Mouse (Mus musculus) midbrain, postnatal 0 days (tissue): ENCODE data around the gene Klc1. TPM values are rescaled to one million over a fixed set of nuclear protein-coding genes. Genes with fewer than 3 reads are reported as not detected.

Experiments used
- ATAC-seq: fragments of 200-750 bp; cut with Nextera tagmentation; 2 replicates; pipeline ENCODE4 v1.8.0; 2017; ENCODE audit warnings: moderate number of reproducible peaks, mild to moderate bottlenecking, moderate TSS enrichment, moderate library complexity; ENCODE audit not compliant: low FRiP score
- DNase-seq: peaks from one replicate; pipeline ENCODE4 v3.0.0-alpha.2; 2015; ENCODE audit warnings: low spot score
- H3K27ac ChIP-seq: fragments of 300-500 bp; sonication (generic); 2 replicates; pipeline ENCODE4 v1.5.1; 2014; ENCODE audit warnings: low read depth, mild to moderate bottlenecking, low read length, mixed read lengths
- H3K27me3 ChIP-seq: fragments of 300-500 bp; sonication (generic); 2 replicates; pipeline ENCODE4 v1.6.1; 2014; ENCODE audit warnings: low read length, control low read depth, mixed read lengths; ENCODE audit not compliant: insufficient read depth
- H3K36me3 ChIP-seq: fragments of 300-500 bp; sonication (generic); 2 replicates; pipeline ENCODE4 v1.6.1; 2014; ENCODE audit warnings: low read length, control low read depth, mixed read lengths; ENCODE audit not compliant: insufficient read depth
- H3K4me1 ChIP-seq: fragments of 300-500 bp; sonication (generic); 2 replicates; pipeline ENCODE4 v1.6.1; 2014; ENCODE audit warnings: mild to moderate bottlenecking, control low read depth, antibody characterized with exemption, low read length, mixed read lengths; ENCODE audit not compliant: insufficient read depth
- H3K4me2 ChIP-seq: fragments of 300-500 bp; sonication (generic); 2 replicates; pipeline ENCODE4 v1.6.1; 2014; ENCODE audit warnings: low read depth, mild to moderate bottlenecking, low read length, mixed read lengths; ENCODE audit not compliant: poor library complexity, severe bottlenecking
- H3K4me3 ChIP-seq: fragments of 300-500 bp; sonication (generic); 2 replicates; pipeline ENCODE4 v1.5.1; 2014; ENCODE audit warnings: low read depth, mild to moderate bottlenecking, low read length, moderate library complexity
- H3K9ac ChIP-seq: fragments of 300-500 bp; sonication (generic); replicated peaks from 2 replicates; pipeline ENCODE4 v1.6.1; 2014; ENCODE audit warnings: mild to moderate bottlenecking, low read length, moderate library complexity, mixed read lengths; ENCODE audit not compliant: poor library complexity, severe bottlenecking
- H3K9me3 ChIP-seq: fragments of 300-500 bp; sonication (generic); 2 replicates; pipeline ENCODE4 v1.6.1; 2016; ENCODE audit warnings: low read length, control low read depth
- CTCF ChIP-seq: IDR thresholded peaks from 2 replicates; pipeline ENCODE4 v1.5.1; 2016; ENCODE audit warnings: antibody characterized with exemption, mild to moderate bottlenecking
- WGBS: fragments of 180-500 bp; shearing (Covaris S2); extraction: QIAGEN DNeasy Blood & Tissue Kit; methylation state at CpG from one replicate; pipeline ENCODE4 v1.1.7; 2014; 5-methylcytosine and 5-hydroxymethylcytosine counted together
- polyA plus RNA-seq: library from polyadenylated mRNA; unstranded; fragments of >200 nt; fragmentation: Nextera tagmentation; extraction: Ambion mirVana; gene quantifications from 2 replicates; pipeline ENCODE4 v1.2.1, GENCODE M21; 2015
- total RNA-seq: library from RNA; depleted of rRNA; stranded (reverse); fragments of >200 nt; gene quantifications from 2 replicates; pipeline ENCODE4 v1.2.3, GENCODE M21; 2014

The Klc1 gene
- total and polyA plus RNA-seq, 2 experiments from 2014 or later = 509 to 653 TPM

GRCm38 (mm10) chr12:111846815-111847214 is 88.2 kb downstream of the Klc1 start:
- DNase-seq (no peak), ATAC-seq (no peak)
- TF ChIP-seq CTCF = no peak
- WGBS = 86% methylated on average over 10 of the region's 10 CpGs
- Histone ChIP-seq H3K27ac (no peak overlapping the region), H3K27me3 (no peaks in the 10 kb centered on the region), H3K9me3 (no peaks in the 10 kb centered on the region), H3K9ac (no peak overlapping the region), H3K4me1 (no peaks in the 10 kb centered on the region), H3K4me2 (no peak overlapping the region), H3K4me3 (no peak overlapping the region), H3K36me3 (peaks cover 13% of the 10 kb centered on the region)

- Histone ChIP-seq H3K27ac (no peak overlapping the region), H3K4me1 (no peaks in the 10 kb centered on the region), H3K9me3 (no peaks in the 10 kb centered on the region), H3K27me3 (no peaks in the 10 kb centered on the region), H3K4me3 (no peak overlapping the region), H3K36me3 (peaks cover 4% of the 10 kb centered on the region; the same call in 1 of the 2 replicates), H3K9ac (no peak overlapping the region), H3K4me2 (no peak overlapping the region)
- 69% methylated on average over 9 of the region's 9 CpGs for WGBS
- DNase-seq (no peak), ATAC-seq (no peak)
- no peak for TF ChIP-seq CTCF
These were observed 89.7 kb downstream of the Klc1 start for GRCm38 (mm10) chr12:111848300-111848798.

GRCm38 (mm10) chr12:111851235-111851634 is 92.6 kb downstream of the Klc1 start:
- H3K4me1 ChIP-seq = no peaks in the 10 kb centered on the region
- no peak overlapping the region for H3K27ac ChIP-seq
- H3K9me3 ChIP-seq = no peaks in the 10 kb centered on the region
- DNase-seq = no peak
- H3K27me3 ChIP-seq = no peaks in the 10 kb centered on the region
- ATAC-seq = no peak
- H3K4me2 ChIP-seq = no peak overlapping the region
- TF ChIP-seq CTCF = peak; percentile 65
- no peak overlapping the region for H3K4me3 ChIP-seq
- H3K36me3 ChIP-seq = 0 out of 2 replicates have a peak, but pooled peaks cover 3% of the 10 kb centered on the region
- WGBS = 58% methylated on average over 2 of the region's 2 CpGs
- no peak overlapping the region for H3K9ac ChIP-seq

GRCm38 (mm10) chr12:111851745-111852144 is 93.1 kb downstream of the Klc1 start:
- WGBS = 68% methylated on average over 5 of the region's 5 CpGs
- H3K36me3 ChIP-seq = peaks cover 4% of the 10 kb centered on the region; the same call in 1 of the 2 replicates
- TF ChIP-seq CTCF = no peak
- ATAC-seq = no peak
- no peak overlapping the region for H3K9ac ChIP-seq
- H3K4me3 ChIP-seq = no peak overlapping the region
- DNase-seq = peak; percentile 17
- no peaks in the 10 kb centered on the region for H3K9me3 ChIP-seq
- H3K4me1 ChIP-seq = no peaks in the 10 kb centered on the region
- H3K4me2 ChIP-seq = no peak overlapping the region
- no peaks in the 10 kb centered on the region for H3K27me3 ChIP-seq
- H3K27ac ChIP-seq = no peak overlapping the region

- Histone ChIP-seq H3K36me3 (peaks cover 9% of the 10 kb centered on the region; the same call in 1 of the 2 replicates), H3K4me3 (no peak overlapping the region), H3K4me1 (no peaks in the 10 kb centered on the region), H3K27me3 (no peaks in the 10 kb centered on the region), H3K9ac (no peak overlapping the region), H3K9me3 (no peaks in the 10 kb centered on the region), H3K27ac (no peak overlapping the region), H3K4me2 (no peak overlapping the region)
- ATAC-seq (no peak), DNase-seq (no peak)
- no peak for TF ChIP-seq CTCF
- 71% methylated on average over 10 of the region's 10 CpGs for WGBS
These were observed 94.4 kb downstream of the Klc1 start for GRCm38 (mm10) chr12:111853011-111853436.

GRCm38 (mm10) chr12:111853546-111853945 is 94.9 kb downstream of the Klc1 start:
- H3K36me3 ChIP-seq = peaks cover 12% of the 10 kb centered on the region; the same call in 1 of the 2 replicates
- H3K4me3 ChIP-seq = no peak overlapping the region
- DNase-seq (no peak), ATAC-seq (no peak)
- H3K27ac ChIP-seq = no peak overlapping the region
- 68% methylated on average over 4 of the region's 4 CpGs for WGBS
- no peak for TF ChIP-seq CTCF
- no peaks in the 10 kb centered on the region for H3K27me3 ChIP-seq
- H3K9ac ChIP-seq = no peak overlapping the region
- H3K9me3 ChIP-seq = no peaks in the 10 kb centered on the region
- H3K4me1 ChIP-seq = no peaks in the 10 kb centered on the region
- H3K4me2 ChIP-seq = no peak overlapping the region
